Mouse (Mus musculus) hindbrain, embryonic 13.5 days (tissue): ENCODE results near the gene Exosc2. TPM values are rescaled to one million over a fixed set of nuclear protein-coding genes. Genes with fewer than 3 reads are reported as not detected.
A peak's percentile ranks its signal among the peaks of the same experiment; 100 is the strongest.

Source experiments
- ATAC-seq: fragments of 200-750 bp; cut with Nextera tagmentation; 2 replicates; pipeline ENCODE4 v1.8.0; 2017; ENCODE audit warnings: moderate TSS enrichment; ENCODE audit not compliant: low FRiP score
- H3K27ac ChIP-seq: fragments of 300-500 bp; sonication (generic); 2 replicates; pipeline ENCODE4 v1.5.1; 2015; ENCODE audit warnings: inconsistent platforms, mild to moderate bottlenecking, moderate library complexity
- H3K27me3 ChIP-seq: fragments of 300-500 bp; sonication (generic); 2 replicates; pipeline ENCODE4 v1.6.1; 2015; ENCODE audit warnings: mild to moderate bottlenecking, inconsistent platforms
- H3K36me3 ChIP-seq: fragments of 300-500 bp; sonication (generic); 2 replicates; pipeline ENCODE4 v1.6.1; 2015; ENCODE audit warnings: mild to moderate bottlenecking, inconsistent platforms
- H3K4me1 ChIP-seq: fragments of 300-500 bp; sonication (generic); replicated peaks from 2 replicates; pipeline ENCODE4 v1.6.1; 2015; ENCODE audit warnings: inconsistent platforms
- H3K4me2 ChIP-seq: fragments of 300-500 bp; sonication (generic); 2 replicates; pipeline ENCODE4 v1.6.1; 2015; ENCODE audit warnings: inconsistent platforms, mild to moderate bottlenecking, moderate library complexity
- H3K4me3 ChIP-seq: fragments of 300-500 bp; sonication (generic); 2 replicates; pipeline ENCODE4 v1.5.1; 2015; ENCODE audit warnings: mild to moderate bottlenecking, inconsistent platforms
- H3K9ac ChIP-seq: fragments of 300-500 bp; sonication (generic); 2 replicates; pipeline ENCODE4 v1.6.1; 2015; ENCODE audit warnings: mild to moderate bottlenecking, inconsistent platforms
- H3K9me3 ChIP-seq: fragments of 300-500 bp; sonication (generic); 2 replicates; pipeline ENCODE4 v1.6.1; 2016; ENCODE audit warnings: inconsistent platforms
- WGBS: fragments of 180-500 bp; shearing (Covaris S2); methylation state at CpG from one replicate; pipeline ENCODE4 v1.1.7; 2015; 5-methylcytosine and 5-hydroxymethylcytosine counted together
- polyA plus RNA-seq: library from polyadenylated mRNA; unstranded; fragments of >200 nt; fragmentation: Nextera tagmentation; extraction: Ambion mirVana; gene quantifications from 2 replicates; pipeline ENCODE4 v1.2.1, GENCODE M21; 2015

Gene Exosc2
- polyA plus RNA-seq = 41.3 and 43.4 TPM in 2 replicates

GRCm38 (mm10) chr2:31670551-31671035, at the start of gene Exosc2:
Gene Exosc2 (plus strand): TSS chr2:31670715.
- no peaks in the 10 kb centered on the region for H3K9me3 ChIP-seq
- H3K4me3 ChIP-seq = peak within 1 kb of the TSS; percentile 77
- H3K4me1 ChIP-seq = peaks cover 25% of the 10 kb centered on the region
- under 1% methylated on average over 27 of the region's 27 CpGs for WGBS
- H3K27ac ChIP-seq = peak within 1 kb of the TSS; percentile 48; the same call in 1 of the 2 replicates
- peak within 1 kb of the TSS; percentile 84 for H3K4me2 ChIP-seq
- peak; percentile 95 for ATAC-seq
- H3K27me3 ChIP-seq = peaks cover 32% of the 10 kb centered on the region
- H3K9ac ChIP-seq = peak within 1 kb of the TSS; percentile 83
- H3K36me3 ChIP-seq = peaks cover 28% of the 10 kb centered on the region

GRCm38 (mm10) chr2:31633531-31633930, 37.0 kb upstream of the Exosc2 start:
- Histone ChIP-seq H3K4me2 (no peak overlapping the region), H3K9me3 (no peaks in the 10 kb centered on the region), H3K4me3 (no peak overlapping the region), H3K9ac (no peak overlapping the region), H3K27me3 (peaks cover 99% of the 10 kb centered on the region), H3K27ac (no peak overlapping the region), H3K36me3 (no peaks in the 10 kb centered on the region), H3K4me1 (peaks cover 32% of the 10 kb centered on the region)
- no peak for ATAC-seq
- WGBS = 69% methylated on average over 3 of the region's 3 CpGs

- WGBS = under 1% methylated on average over 50 of the region's 52 CpGs
- ATAC-seq = no peak
- Histone ChIP-seq H3K27ac (no peak overlapping the region), H3K4me3 (peak overlapping the region; percentile 26), H3K27me3 (peaks cover 100% of the 10 kb centered on the region), H3K36me3 (no peaks in the 10 kb centered on the region), H3K4me2 (peak overlapping the region; percentile 45), H3K9ac (peak overlapping the region; percentile 49), H3K4me1 (peaks cover 51% of the 10 kb centered on the region), H3K9me3 (no peaks in the 10 kb centered on the region)
Observed at GRCm38 (mm10) chr2:31635281-31636137, 35.0 kb upstream of the Exosc2 start.

DNA sequence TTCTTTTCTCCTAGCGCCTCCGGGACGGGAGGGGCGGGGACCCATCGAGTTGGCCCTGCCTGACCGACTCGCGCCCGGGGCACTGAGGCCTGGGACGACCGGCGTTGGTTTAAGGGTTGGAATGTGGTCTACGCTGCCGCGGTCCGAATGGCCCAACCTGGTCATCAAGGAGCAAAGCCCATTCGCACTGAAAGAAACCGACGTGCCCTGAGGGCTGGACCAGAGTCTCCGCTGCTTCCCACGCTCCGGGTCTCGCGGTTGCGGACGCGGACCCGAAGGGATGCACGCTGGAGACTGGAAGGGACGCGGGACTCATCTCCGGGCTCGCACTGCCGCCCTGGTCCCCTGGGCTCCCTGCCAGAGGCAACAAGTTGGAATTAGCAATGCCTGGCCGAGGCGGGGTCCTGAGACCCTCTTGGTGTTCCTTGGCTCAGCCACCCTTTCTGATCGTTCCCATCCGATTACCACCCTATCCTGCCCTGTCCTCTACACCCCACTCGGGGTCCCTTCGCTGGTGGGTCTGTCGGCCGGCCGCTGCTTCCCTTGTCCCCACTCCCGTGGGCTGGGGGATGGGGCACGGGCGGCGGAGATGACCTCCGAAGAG, 34.3 kb upstream of the Exosc2 start:
- peaks cover 58% of the 10 kb centered on the region for H3K4me1 ChIP-seq
- H3K27me3 ChIP-seq = peaks cover 100% of the 10 kb centered on the region
- under 1% methylated on average over 48 of the region's 48 CpGs for WGBS
- H3K4me3 ChIP-seq = peak overlapping the region; percentile 26
- H3K27ac ChIP-seq = peak overlapping the region; percentile 23; the same call in 1 of the 2 replicates
- H3K4me2 ChIP-seq = peak overlapping the region; percentile 45
- no peaks in the 10 kb centered on the region for H3K36me3 ChIP-seq
- ATAC-seq = peak; percentile 18
- H3K9ac ChIP-seq = peak overlapping the region; percentile 49
- H3K9me3 ChIP-seq = no peaks in the 10 kb centered on the region

DNA sequence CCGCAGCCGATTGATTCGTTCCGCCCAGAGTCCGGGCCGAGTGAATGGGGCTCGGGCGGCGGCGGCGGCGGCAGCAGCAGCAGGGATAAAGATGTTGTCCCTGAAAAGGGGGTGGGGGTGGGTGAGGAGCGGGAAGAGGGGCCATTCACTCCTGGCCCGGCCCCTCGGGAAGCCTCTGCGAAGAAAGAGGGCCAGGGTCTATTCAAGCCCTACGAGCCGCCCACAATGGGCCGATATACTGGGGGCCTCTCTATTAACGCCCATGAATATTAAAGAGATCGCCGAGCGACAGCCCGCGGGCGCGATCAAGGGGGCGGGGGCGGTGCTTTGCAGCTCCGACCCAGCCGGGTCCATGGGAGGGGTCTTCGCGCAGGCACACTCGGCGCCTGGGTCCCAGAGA, 33.8 kb upstream of the Exosc2 start:
- peaks cover 62% of the 10 kb centered on the region for H3K4me1 ChIP-seq
- peak; percentile 71 for ATAC-seq
- no peaks in the 10 kb centered on the region for H3K9me3 ChIP-seq
- H3K4me2 ChIP-seq = peak overlapping the region; percentile 45
- H3K27ac ChIP-seq = peak overlapping the region; percentile 23; the same call in 1 of the 2 replicates
- peaks cover 100% of the 10 kb centered on the region for H3K27me3 ChIP-seq
- peak overlapping the region; percentile 26 for H3K4me3 ChIP-seq
- H3K9ac ChIP-seq = peak overlapping the region; percentile 49
- WGBS = 0% methylated on average over 34 of the region's 35 CpGs
- no peaks in the 10 kb centered on the region for H3K36me3 ChIP-seq

GRCm38 (mm10) chr2:31637311-31637710, 33.2 kb upstream of the Exosc2 start:
- Histone ChIP-seq H3K4me3 (peak overlapping the region; percentile 26), H3K27ac (peak overlapping the region; percentile 41; the same call in 1 of the 2 replicates), H3K27me3 (peaks cover 100% of the 10 kb centered on the region), H3K36me3 (no peaks in the 10 kb centered on the region), H3K4me1 (peaks cover 66% of the 10 kb centered on the region), H3K9me3 (no peaks in the 10 kb centered on the region), H3K4me2 (peak overlapping the region; percentile 45), H3K9ac (peak overlapping the region; percentile 49; the same call in 1 of the 2 replicates)
- no peak for ATAC-seq
- under 1% methylated on average over 12 of the region's 12 CpGs for WGBS

- Histone ChIP-seq H3K4me3 (peak overlapping the region; percentile 26), H3K4me1 (peaks cover 66% of the 10 kb centered on the region), H3K36me3 (no peaks in the 10 kb centered on the region), H3K27me3 (peaks cover 100% of the 10 kb centered on the region), H3K27ac (peak overlapping the region; percentile 41; the same call in 1 of the 2 replicates), H3K4me2 (peak overlapping the region; percentile 45), H3K9ac (0 out of 2 replicates have a peak overlapping the region, but pooled peaks have one; percentile 15), H3K9me3 (no peaks in the 10 kb centered on the region)
- under 1% methylated on average over 22 of the region's 22 CpGs for WGBS
- ATAC-seq = no peak
Observed at GRCm38 (mm10) chr2:31637807-31638206, 32.7 kb upstream of the Exosc2 start.

GRCm38 (mm10) chr2:31638581-31639465, 31.7 kb upstream of the Exosc2 start:
- H3K9ac ChIP-seq = no peak overlapping the region
- H3K27me3 ChIP-seq = peaks cover 100% of the 10 kb centered on the region
- H3K9me3 ChIP-seq = no peaks in the 10 kb centered on the region
- peak overlapping the region; percentile 29; the same call in 1 of the 2 replicates for H3K4me2 ChIP-seq
- no peak for ATAC-seq
- peak overlapping the region; percentile 18; the same call in 1 of the 2 replicates for H3K27ac ChIP-seq
- H3K4me1 ChIP-seq = peaks cover 66% of the 10 kb centered on the region
- no peaks in the 10 kb centered on the region for H3K36me3 ChIP-seq
- H3K4me3 ChIP-seq = peak overlapping the region; percentile 30
- WGBS = 1% methylated on average over 30 of the region's 34 CpGs

GRCm38 (mm10) chr2:31639466-31639760, 31.1 kb upstream of the Exosc2 start:
- H3K27ac ChIP-seq = 0 out of 2 replicates have a peak overlapping the region, but pooled peaks have one; percentile 23
- peak overlapping the region; percentile 30 for H3K4me3 ChIP-seq
- H3K9me3 ChIP-seq = no peaks in the 10 kb centered on the region
- no peak overlapping the region for H3K9ac ChIP-seq
- no peaks in the 10 kb centered on the region for H3K36me3 ChIP-seq
- H3K4me1 ChIP-seq = peaks cover 66% of the 10 kb centered on the region
- WGBS = under 1% methylated on average over 12 of the region's 13 CpGs
- H3K4me2 ChIP-seq = 0 out of 2 replicates have a peak overlapping the region, but pooled peaks have one; percentile 29
- H3K27me3 ChIP-seq = peaks cover 100% of the 10 kb centered on the region
- no peak for ATAC-seq

DNA sequence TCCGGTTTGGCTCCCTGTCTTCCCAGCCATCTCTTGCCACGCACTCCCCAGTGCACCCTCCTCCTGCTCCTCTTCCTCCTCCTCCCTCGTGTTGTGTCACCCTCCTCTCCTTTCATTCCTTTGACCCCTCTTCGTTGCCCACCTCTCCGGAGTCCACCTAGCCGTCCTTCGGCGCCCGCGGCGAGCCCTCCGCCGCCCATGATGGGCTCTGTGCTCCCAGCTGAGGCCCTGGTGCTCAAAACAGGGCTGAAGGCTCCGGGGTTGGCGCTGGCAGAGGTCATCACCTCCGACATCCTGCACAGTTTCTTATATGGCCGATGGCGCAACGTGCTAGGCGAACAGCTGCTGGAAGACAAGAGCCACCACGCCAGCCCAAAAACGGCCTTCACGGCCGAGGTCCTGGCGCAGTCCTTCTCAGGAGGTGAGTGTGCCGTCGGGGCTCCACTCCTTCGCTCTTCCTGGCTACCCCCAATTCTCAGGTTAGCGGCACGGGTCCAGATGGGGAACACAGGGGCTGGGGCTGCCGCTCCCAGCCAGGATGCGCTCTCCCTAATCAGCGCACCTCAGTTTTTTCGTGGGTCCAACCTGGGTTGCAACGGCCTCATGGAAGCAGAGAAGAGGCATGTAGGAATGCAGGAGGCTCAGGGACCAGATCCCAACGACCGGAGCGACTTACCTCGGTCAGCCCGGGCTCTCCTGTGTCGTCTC, 30.5 kb upstream of the Exosc2 start, which contains the start of gene Prdm12:
TSS of gene Prdm12 (plus strand) at position 137 of the 708 bp plus-strand sequence.
- ATAC-seq = no peak
- H3K36me3 ChIP-seq = no peaks in the 10 kb centered on the region
- H3K4me3 ChIP-seq = peak within 1 kb of the TSS; percentile 30
- H3K27me3 ChIP-seq = peaks cover 100% of the 10 kb centered on the region
- peaks cover 64% of the 10 kb centered on the region for H3K4me1 ChIP-seq
- H3K4me2 ChIP-seq = peak within 1 kb of the TSS; percentile 29; the same call in 1 of the 2 replicates
- peak within 1 kb of the TSS; percentile 58 for H3K27ac ChIP-seq
- peak within 1 kb of the TSS; percentile 46 for H3K9ac ChIP-seq
- no peaks in the 10 kb centered on the region for H3K9me3 ChIP-seq
- under 1% methylated on average over 41 of the region's 41 CpGs for WGBS
